Mouse (Mus musculus): ENCODE results near the gene Sorbs1.

- no peak for TF ChIP-seq CTCF (IDR thresholded peaks at IDR 0.05; ENCODE audit: low read depth)
- TF ChIP-seq EP300 (IDR thresholded peaks at IDR 0.05; ENCODE audit: low read depth) = no peak
These were observed 109.6 kb downstream of the Sorbs1 start for GRCm38 (mm10) chr19:40403999-40404398.
